Mouse (Mus musculus): ENCODE measurements at regions not wholly inside any gene's neighbourhood (a gene's known extent, or its start where the extent isn't known, plus 50 kb on each side); places are given as distances from the start of the nearest gene placed in this dataset.
A peak's percentile ranks its signal among the peaks of the same experiment; 100 is the strongest.

DNA sequence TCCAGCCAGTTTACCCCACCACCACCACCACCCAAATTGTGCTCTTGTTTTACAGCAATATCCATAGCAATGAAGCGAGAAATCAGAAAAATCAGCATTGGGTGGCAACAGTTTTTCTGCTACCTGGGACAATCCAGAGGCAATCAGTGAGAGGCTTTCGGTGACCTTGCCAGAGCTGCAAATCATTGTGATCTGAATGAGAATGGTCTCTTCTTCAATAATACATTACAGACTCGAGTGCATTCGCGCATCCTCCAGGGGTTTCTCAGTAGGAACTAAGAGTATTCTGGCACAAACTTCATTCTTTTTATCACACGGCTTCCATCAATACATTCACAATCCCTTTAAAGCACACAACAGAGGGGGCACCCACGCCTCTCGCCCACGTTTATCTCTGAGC is 91.2 kb downstream of the Srek1 start:
- DNase-seq (ENCODE audit: low spot score): no peak

DNA sequence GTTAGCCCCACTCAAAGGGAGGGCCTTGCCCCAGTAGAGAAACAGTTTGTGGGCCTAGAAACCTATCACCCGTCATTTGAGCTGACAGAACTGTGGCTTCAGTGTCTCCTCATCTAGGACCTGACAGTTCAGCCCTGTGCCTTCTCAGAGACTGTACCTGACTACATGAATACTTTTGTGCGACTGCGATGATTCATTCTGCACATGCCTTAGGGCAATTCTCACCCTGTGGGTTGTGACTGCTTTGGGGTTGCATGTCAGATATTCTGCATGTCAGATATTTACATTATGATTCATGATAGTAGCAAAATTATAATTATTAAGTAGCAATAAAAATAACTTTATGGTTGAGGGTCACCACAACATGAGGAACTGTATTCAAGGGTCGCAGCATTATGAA is 93.7 kb downstream of the Srek1 start:
- DNase-seq (ENCODE audit: low spot score): no peak

- no peak for DNase-seq (ENCODE audit: low spot score)
Measured at GRCm38 (mm10) chr13:103680052-103680451, 94.4 kb downstream of the Srek1 start.

GRCm38 (mm10) chr13:103676831-103677230 is 97.6 kb downstream of the Srek1 start:
- no peak for DNase-seq (ENCODE audit: low spot score)

GRCm38 (mm10) chr13:103676221-103676620 is 98.2 kb downstream of the Srek1 start:
- DNase-seq (ENCODE audit: low spot score): no peak

GRCm38 (mm10) chr13:103670611-103671010 is 103.8 kb downstream of the Srek1 start:
- DNase-seq (ENCODE audit: low spot score): no peak

GRCm38 (mm10) chr13:103669856-103670255 is 104.6 kb downstream of the Srek1 start:
- DNase-seq (ENCODE audit: low spot score): no peak

- no peak for DNase-seq (ENCODE audit: low spot score)
Measured at GRCm38 (mm10) chr13:103667749-103668148, 106.7 kb downstream of the Srek1 start.

DNA sequence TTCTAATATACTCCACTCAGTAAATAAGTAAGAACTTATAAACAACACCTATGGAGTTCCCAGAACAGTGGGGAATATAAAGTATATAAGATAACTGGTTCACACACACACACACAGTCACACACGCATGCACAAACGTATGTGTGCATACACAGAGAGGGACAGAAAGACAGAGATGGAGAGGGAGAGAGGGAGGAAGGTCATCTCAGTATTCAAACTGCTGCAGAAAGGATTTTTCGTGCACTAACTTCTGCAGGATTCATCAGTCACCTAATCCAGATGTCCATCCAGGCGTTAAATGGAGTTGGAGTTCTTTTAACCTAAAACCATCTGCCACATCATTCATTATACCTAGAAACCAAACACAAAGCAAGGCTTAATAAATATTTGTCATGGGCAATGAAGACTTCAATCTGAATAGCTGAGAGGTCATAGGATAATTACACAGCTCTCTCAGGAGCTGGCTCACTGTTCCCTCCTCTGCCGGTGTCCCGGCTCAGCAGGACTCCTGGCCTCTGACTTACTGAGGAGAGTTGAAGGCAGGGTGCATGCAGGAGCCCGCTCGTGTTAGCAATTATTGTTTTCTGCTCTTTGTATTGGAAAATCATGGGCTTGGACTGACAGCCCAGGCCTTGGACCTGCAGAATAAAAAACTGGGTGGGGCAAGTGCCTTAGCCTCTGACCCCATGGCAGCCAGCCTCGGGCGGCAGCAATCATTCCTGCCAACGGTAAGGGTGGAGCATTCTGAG is 114.0 kb downstream of the Srek1 start:
- no peak for DNase-seq (ENCODE audit: low spot score)

DNA sequence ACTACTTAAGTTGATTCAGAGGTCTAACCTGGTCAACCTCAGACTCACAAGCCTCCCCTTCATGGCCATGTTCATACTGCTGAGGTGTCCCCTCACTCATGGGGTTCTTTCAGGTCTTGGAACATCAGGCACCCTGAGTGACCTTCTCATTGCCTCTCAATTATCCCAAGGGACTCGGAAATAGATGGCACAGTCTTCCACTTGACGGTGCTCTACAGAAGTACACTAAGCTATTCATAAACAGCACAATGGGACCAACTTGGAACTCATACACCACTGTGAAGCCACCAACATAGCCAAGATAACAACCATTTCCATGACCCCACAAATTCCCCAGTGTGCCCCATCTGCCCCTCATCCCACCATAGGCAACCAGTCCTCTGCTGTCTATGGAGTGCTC is 118.4 kb downstream of the Srek1 start:
- no peak for DNase-seq (ENCODE audit: low spot score)

DNA sequence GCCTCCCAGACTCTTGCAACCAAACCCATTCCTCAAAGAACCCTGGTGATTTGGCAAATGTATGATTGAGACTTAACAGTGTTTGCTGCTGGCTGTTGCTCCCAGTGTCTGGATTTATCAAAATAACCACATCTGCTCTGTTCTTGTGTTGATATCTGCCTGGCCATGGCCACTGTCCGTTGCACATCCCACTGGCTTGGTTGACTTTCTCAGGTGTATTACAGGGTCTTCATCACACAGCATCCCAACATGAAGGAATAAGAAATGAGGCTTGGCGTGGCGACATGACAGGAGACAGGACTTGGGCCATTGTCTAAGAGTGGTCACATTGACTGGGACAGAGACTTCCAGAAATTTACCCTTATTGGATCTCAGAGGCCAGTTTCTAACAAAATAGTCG is 121.2 kb downstream of the Srek1 start:
- DNase-seq (ENCODE audit: low spot score): no peak

DNA sequence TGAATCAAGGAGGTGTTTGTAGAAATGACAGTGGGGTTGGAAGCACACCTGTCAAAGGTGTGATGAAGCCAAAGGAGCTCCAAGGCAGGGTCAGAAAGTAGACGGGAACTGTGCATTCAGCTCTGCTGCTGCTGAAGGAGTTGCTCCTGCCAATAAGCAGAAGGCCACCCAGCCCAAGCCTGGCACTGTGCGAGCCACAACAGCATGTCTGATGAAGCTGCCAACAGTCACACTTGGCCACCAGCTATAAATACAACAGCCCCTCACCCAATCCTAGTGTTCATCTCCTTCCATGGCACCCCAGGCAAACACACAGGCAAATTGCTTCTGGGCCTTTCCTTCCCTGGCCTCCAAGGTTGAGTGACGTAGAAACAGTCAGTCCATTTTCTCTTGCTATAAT is 125.0 kb downstream of the Srek1 start:
- no peak for DNase-seq (ENCODE audit: low spot score)

GRCm38 (mm10) chr13:103648016-103648415 is 126.4 kb downstream of the Srek1 start:
- no peak for DNase-seq (ENCODE audit: low spot score)

- DNase-seq (ENCODE audit: low spot score): no peak
Measured at GRCm38 (mm10) chr13:103646035-103646434, 128.4 kb downstream of the Srek1 start.

DNA sequence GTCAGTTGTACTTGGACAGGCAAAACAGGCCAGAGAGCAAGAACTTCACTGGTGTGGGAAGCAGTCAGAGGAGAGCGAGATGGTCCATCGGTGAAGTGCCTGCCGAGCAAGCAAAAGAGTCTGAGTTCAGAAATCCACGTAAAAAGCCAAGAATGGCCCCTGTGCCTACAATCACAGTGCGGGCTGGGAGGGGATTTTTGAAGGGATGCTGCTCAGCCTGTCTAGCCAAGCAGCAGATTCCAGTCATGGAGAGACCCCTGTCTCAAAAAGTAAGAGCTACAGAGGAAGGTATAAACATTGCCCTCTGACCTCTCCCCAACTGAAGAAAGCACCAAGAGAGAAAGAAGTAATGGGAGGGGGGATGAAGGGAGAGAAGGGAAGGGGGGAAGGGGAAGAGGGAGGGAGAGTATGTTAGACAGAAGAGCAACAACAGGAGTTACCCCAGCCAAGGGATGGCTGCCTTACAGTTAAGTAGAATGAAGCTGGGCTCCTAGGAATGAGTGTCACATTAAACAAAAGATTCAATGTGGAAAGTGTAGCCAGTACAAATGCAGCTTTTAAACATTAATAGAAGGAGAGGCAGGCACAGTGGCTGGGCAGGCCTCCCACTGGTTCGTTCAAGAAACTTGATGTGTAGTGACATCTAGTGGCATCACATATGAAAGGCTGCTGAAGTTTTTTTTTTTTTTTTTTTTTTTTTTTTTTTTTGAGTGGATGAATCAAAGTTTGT is 130.2 kb downstream of the Srek1 start:
- DNase-seq (ENCODE audit: low spot score): peak; percentile 18

GRCm38 (mm10) chr13:103643486-103643885 is 130.9 kb downstream of the Srek1 start:
- no peak for DNase-seq (ENCODE audit: low spot score)

DNA sequence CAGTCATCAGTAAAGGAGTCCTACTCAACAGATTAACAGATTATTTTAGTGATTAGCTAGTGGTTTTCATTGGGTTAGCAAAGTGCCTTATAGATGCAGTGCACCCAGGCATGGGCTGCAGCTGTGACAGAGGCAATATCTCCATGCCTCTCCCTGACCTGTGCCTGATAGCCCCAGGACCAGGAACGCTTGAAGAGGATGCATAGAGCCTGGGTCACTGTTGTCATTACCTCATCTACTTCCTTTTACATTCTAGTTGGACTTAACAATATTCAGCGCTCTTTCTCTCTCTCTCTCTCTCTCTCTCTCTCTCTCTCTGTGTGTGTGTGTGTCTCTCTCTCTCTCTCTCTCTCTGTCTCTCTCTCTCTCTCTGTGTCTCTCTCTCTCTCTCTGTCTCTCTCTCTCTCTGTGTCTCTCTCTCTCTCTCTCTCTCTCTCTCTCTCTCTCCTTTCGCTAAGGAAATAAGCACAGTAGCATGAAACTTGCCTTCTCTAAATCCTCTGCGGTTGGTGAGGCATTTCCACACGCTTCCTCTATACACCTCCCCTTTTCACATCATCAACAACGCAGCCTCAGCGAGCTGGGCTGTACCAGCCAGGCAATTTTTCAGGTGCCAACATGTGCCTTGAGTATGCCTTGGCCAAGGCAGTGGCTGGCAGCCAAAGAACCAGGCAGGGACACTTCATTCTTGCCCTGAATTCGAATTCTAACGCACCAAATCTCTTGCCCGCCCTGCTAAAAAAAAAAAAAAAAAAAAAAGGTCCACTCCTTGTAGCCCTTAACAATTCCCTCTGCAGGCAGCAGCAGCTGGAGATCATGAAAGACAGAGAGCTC is 131.6 kb downstream of the Srek1 start:
- no peak for DNase-seq (ENCODE audit: low spot score)

DNA sequence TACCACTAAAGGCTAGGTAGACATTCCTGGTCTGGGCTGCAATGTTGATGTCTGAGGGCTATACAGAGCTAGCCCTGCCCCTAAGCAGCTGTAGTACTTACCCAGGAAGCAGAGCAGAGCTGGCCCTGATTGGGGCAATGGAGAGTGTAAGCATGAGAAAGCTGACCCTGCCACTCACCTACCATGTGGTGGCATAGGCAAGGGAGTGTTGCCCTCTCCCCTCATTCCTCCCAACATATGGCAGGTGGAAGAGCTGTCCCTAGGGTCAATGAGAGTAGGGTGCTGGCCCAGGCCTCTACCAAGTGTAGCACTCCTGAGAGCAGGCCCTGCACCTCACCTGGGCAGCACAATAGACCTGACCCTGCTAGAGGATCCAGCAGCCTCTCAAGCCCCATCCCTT is 136.4 kb downstream of the Srek1 start:
- DNase-seq (ENCODE audit: low spot score): no peak

DNA sequence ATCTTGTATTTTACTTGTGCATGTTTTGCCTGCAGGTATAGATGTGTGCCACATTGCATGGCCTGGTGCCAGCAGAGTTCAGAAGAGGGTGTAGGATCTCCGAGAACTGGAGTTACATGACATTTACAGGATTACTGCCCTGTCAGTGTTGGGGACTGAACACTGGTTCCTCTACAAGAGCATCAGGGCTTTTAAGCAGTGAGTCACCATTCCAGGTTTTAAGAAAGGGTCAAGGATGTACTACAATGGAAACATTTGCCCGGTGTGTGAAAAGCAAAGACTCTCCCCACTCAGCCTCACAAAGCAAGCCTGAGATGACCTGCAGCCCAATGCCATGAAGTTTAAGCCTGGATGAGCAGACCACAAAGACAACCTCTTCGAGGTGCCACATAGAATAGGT is 137.0 kb downstream of the Srek1 start:
- DNase-seq (ENCODE audit: low spot score): no peak

GRCm38 (mm10) chr13:103636595-103636994 is 137.8 kb downstream of the Srek1 start:
- DNase-seq (ENCODE audit: low spot score): no peak

DNA sequence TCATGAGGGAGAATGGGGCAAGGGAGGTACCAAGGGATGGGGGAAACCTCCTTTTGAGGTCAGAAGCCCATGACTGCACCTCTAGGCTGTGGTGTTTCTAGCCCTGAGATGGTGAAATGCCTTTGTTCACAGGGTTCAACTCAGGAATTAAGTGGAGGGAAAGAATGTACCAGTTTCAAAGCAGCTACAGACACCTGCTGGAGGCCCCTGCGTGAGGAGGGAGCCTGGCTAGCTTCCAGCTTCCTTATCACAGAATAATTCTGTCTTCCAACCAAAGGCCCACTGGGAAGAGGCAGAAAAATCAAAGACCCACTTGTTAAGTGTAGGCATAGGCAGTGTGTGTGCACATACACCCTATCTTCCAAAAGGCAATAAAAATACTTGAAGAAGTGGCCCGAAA is 150.6 kb downstream of the Srek1 start:
- no peak for DNase-seq (ENCODE audit: low spot score)

- no peak for DNase-seq (ENCODE audit: low spot score)
Measured at GRCm38 (mm10) chr13:103623319-103623718, 151.1 kb downstream of the Srek1 start.

DNA sequence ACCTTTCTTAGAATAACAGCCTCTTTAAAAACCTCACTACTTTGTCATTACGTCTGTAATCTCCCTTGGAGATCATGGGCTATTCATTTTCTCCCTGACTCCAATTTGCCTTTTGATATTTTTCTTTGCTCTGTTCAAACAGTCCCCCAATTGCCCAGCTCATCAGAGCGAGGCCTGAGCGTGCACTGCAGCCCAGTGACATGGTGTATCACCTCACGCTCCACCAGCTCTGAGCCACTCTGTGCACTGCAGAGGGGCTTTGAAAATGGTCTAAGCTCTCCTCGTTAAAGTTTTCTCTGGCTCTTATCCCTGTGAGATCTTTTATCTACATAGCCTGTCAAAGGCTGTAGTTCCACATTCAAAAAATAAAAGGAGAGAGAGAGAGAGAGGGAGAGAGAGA is 152.1 kb downstream of the Srek1 start:
- DNase-seq (ENCODE audit: low spot score): no peak

Data from yolk sac, embryonic 10.5 days (tissue).